Mouse (Mus musculus): ENCODE measurements around the gene Ankk1.

Ankk1 gene

DNA sequence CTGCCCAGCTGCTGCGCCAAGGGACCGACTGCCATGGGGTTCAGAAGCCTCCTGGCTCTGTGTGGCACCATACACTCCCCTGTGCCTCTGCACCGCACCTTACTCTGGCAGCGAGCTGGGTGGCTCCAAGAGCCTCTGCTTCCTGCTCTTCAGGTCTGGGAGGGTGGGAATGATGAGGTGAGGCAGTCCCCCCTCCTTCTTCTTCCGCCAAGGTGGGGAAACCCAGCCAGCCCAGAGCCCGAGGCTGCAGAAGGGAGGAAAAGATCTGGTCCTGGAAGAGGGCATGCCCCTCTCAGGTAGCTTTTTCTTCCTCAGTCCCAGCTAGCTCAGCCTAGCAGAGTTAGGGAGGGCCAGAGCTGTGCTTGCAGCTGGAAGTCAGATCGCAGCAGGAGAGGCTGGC lies at the start of gene Ankk1:
Gene Ankk1, minus strand, starts transcription at position 101 of the 400 bp plus-strand sequence.
- in situ Hi-C loops (cut with MboI; ENCODE audit: unreplicated experiment in 2 of 2) = no loop called here

GRCm38 (mm10) chr9:49472126-49472525 lies 45.3 kb upstream of the Ankk1 start:
- in situ Hi-C loops (cut with MboI; ENCODE audit: unreplicated experiment in 2 of 2) = no loop called here

- in situ Hi-C loops (cut with MboI; ENCODE audit: unreplicated experiment in 2 of 2) = no loop called here
These were observed 44.1 kb upstream of the Ankk1 start for GRCm38 (mm10) chr9:49470946-49471345.

GRCm38 (mm10) chr9:49470006-49470405 lies 43.2 kb upstream of the Ankk1 start:
- in situ Hi-C loops (cut with MboI; ENCODE audit: unreplicated experiment in 2 of 2) = no loop called here

- in situ Hi-C loops (cut with MboI; ENCODE audit: unreplicated experiment in 2 of 2) = no loop called here
These were observed 29.3 kb upstream of the Ankk1 start for GRCm38 (mm10) chr9:49456136-49456535.

- in situ Hi-C loops (cut with MboI; ENCODE audit: unreplicated experiment in 2 of 2) = no loop called here
These were observed 25.6 kb upstream of the Ankk1 start for GRCm38 (mm10) chr9:49452396-49452795.

DNA sequence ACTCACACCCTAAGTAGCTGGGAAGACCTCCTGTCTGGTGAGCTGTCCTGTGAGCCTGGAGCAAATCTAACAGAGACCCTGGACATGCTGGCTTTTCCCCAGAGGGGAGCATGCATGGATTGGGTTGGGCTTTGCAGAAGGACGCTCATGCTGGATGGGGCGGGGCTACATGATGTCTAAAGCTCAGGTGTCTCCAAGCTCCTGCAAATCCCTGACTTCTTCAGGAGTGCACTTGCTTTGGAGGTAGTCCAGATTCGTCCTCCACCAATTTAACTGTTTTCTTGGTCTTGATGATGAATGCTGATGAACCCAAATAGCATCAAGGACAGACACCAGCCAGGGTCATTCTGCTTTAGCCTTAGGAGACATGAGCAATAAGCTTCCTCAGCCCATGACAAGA lies 23.7 kb upstream of the Ankk1 start:
- in situ Hi-C loops (cut with MboI; ENCODE audit: unreplicated experiment in 2 of 2) = no loop called here

DNA sequence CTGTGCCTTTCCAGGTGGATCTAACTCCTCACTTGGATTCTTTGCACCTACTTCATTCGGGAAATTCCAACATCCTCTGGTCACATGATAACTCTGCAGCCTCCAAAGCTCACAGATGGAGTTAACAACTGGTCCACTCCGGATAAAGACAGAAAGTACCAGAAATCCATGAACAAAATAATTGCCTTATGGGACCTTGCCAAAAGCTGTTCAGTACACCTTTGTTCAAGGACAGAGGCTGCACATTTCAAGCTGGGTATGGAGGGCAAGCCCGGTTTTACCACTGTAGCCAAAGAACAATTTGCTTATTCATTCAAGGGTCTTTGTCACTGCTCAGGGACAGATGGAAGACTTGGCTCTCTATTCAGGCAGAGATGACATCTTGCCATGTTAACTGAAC lies 15.8 kb upstream of the Ankk1 start:
- in situ Hi-C loops (cut with MboI; ENCODE audit: unreplicated experiment in 2 of 2) = no loop called here

- in situ Hi-C loops (cut with MboI; ENCODE audit: unreplicated experiment in 2 of 2) = no loop called here
These were observed 657 bp upstream of the Ankk1 start for GRCm38 (mm10) chr9:49427478-49427877.

DNA sequence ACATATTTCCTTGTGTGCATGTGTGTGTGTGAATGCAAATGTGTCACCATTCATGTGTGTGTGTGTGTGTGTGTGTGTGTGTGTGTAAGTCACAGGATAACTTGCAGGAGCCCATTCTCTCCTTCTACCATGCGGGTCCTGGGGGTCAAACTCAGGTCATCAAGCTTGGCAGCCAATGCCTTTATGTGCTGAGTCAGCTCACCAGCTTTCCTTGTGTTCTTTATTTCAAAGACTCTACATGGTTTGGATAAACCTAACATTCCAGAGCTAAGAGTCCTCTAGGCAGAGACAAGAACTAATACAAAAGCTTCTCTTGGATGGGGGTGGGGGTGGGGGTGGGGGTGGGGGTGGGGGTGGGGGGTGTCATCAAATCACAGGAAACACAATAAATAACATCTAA lies 1.2 kb downstream of the Ankk1 start:
- in situ Hi-C loops (cut with MboI; ENCODE audit: unreplicated experiment in 2 of 2) = no loop called here

DNA sequence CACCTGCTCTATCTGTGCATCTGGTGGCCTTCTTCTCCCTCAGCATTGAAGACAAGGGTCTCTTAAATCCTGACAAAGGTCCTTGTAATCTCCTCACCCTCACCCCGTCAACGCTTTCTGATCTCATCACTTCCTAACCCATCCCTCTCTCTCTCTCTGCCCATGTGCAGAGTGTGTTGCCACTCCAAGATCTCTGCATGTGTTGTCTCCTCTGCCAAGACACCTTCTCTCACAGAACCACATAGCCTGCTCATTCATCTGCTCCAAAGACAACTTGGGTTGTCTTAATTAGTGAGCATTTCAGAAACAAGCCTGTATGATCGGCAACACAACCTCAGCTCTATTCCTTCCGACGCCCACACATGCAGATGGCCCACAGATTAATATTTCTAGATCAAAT lies 3.0 kb downstream of the Ankk1 start:
- in situ Hi-C loops (cut with MboI; ENCODE audit: unreplicated experiment in 2 of 2) = no loop called here

GRCm38 (mm10) chr9:49410621-49411020 lies 16.2 kb downstream of the Ankk1 start:
- in situ Hi-C loops (cut with MboI; ENCODE audit: unreplicated experiment in 2 of 2) = no loop called here

- in situ Hi-C loops (cut with MboI; ENCODE audit: unreplicated experiment in 2 of 2) = no loop called here
These were observed 19.8 kb downstream of the Ankk1 start for GRCm38 (mm10) chr9:49407028-49407427.

GRCm38 (mm10) chr9:49403711-49404110 lies 23.1 kb downstream of the Ankk1 start:
- in situ Hi-C loops (cut with MboI; ENCODE audit: unreplicated experiment in 2 of 2) = no loop called here

DNA sequence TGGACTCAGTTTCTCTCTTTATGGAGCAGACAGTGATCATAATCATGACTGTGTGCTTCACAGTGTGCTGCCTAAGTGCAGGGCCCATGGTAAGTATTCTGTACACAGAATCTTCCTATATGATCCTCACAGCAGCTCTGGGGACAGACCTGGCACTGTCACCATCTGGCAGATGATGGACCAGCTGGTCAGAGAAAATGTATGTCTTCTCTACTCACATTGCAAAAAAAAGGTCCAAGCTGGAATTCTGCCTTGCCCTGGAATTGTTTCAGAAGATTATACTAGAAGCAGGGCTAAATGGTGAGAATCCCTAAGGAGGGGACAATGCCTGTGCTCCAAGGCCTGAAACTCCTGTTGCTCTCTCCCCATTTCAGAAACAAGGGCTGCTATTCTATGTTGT lies 30.8 kb downstream of the Ankk1 start:
- in situ Hi-C loops (cut with MboI; ENCODE audit: unreplicated experiment in 2 of 2) = no loop called here

DNA sequence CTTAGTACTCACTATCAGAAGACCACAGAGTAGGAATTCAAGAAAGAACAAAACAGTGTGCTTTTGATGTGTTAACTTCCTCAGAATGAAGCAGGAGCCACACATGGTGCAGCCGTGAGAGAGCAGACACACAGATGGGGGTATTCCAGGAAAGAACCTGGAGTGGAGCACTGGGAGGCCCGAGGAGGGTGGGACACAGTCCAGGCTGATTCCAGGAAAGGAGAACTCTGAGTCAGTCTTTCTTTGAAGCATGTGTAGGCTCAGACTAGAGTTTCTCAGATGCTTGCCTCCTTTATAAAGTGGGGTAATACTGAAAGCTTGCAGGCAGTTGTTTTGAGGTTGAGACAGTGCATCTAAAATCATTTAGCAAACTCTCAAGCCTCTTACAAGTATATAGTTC lies 34.6 kb downstream of the Ankk1 start:
- in situ Hi-C loops (cut with MboI; ENCODE audit: unreplicated experiment in 2 of 2) = no loop called here

GRCm38 (mm10) chr9:49386119-49386518 lies 40.7 kb downstream of the Ankk1 start:
- in situ Hi-C loops (cut with MboI; ENCODE audit: unreplicated experiment in 2 of 2) = no loop called here

DNA sequence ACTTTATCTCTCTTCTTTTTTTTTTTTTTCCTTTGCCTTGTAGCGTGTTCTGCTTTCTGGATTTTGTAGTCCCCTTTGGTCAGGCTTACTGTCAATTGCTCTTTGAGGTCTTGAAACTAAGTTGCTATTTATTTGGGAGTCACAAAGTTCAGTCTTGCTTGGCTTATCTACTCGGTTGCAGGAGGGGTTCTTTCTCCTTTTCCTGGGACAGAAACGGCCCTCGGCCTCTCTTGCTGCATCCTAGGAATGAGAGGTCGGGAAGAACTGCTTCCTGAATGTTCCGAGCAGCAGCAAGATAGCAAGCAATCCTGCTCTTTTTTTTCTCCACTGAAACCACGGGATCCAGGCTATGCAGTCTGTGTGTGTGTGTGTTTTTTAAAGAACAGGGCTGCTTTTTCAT lies 41.5 kb downstream of the Ankk1 start:
- in situ Hi-C loops (cut with MboI; ENCODE audit: unreplicated experiment in 2 of 2) = no loop called here

- in situ Hi-C loops (cut with MboI; ENCODE audit: unreplicated experiment in 2 of 2) = no loop called here
These were observed 42.0 kb downstream of the Ankk1 start for GRCm38 (mm10) chr9:49384855-49385254.

DNA sequence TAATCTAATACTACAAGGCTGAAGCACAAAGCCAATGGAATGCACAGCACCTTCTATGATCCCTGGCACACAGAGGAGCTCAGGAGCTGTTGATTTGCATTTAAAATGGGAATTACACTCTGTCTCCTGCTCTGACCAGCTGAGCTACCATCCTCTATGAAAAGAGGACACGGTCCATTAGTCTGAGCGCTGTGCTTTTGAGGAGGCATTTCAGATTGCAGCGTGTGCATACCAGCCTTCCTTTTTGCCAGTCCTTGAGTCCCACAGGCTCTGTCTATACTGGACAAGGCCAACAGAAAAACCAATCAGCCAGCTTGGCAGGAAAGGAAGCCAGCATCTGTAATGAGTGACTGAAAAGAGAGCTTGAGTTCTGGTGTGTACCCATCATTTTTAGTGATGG lies 42.8 kb downstream of the Ankk1 start:
- in situ Hi-C loops (cut with MboI; ENCODE audit: unreplicated experiment in 2 of 2) = no loop called here

- in situ Hi-C loops (cut with MboI; ENCODE audit: unreplicated experiment in 2 of 2) = no loop called here
These were observed 46.9 kb downstream of the Ankk1 start for GRCm38 (mm10) chr9:49379962-49380361.

- in situ Hi-C loops (cut with MboI; ENCODE audit: unreplicated experiment in 2 of 2) = no loop called here
These were observed 52.9 kb downstream of the Ankk1 start for GRCm38 (mm10) chr9:49373946-49374345.

GRCm38 (mm10) chr9:49365763-49366162 lies 61.1 kb downstream of the Ankk1 start:
- in situ Hi-C loops (cut with MboI; ENCODE audit: unreplicated experiment in 2 of 2) = no loop called here
